Mouse (Mus musculus) gastrocnemius, adult 2 months (tissue): Measurements from ENCODE around the gene Cd2bp2. TPM values are rescaled to one million over a fixed set of nuclear protein-coding genes. Genes with fewer than 3 reads are reported as not detected.
A peak's percentile ranks its signal among the peaks of the same experiment; 100 is the strongest.
"Not testable (repeated sequence)": the region's sequence is repeated elsewhere in the genome, so short reads cannot be mapped to it uniquely, and the experiment has no call there.

Experiments
- DNase-seq: peaks from one replicate; pipeline ENCODE4 v3.0.0; 2022
- H3K27ac ChIP-seq: fragments of 200-600 bp; 2 replicates; pipeline ENCODE4 v1.8.1; 2022; ENCODE audit warnings: mild to moderate bottlenecking
- H3K4me3 ChIP-seq: fragments of 200-600 bp; 2 replicates; pipeline ENCODE4 v1.8.1; 2022; ENCODE audit warnings: mild to moderate bottlenecking, moderate library complexity
- CTCF ChIP-seq: fragments of 200-600 bp; IDR thresholded peaks from 2 replicates; pipeline ENCODE4 v1.8.1; 2022; ENCODE audit warnings: antibody characterized with exemption, mild to moderate bottlenecking, moderate library complexity
- intact Hi-C: fragments of 180-260 bp; cut with DNase I; formaldehyde crosslinking; loops from one replicate; pipeline ENCODE4 v1.15.1; 2025
- total RNA-seq, 2 experiments: library from RNA; stranded (reverse); gene quantifications; 2 replicates each; pipeline ENCODE4 v1.2.3; 2021

Gene Cd2bp2
- total RNA-seq, 2 experiments from 2014 or later = 27.2 to 32.4 TPM

- Histone ChIP-seq H3K27ac (peak overlapping the region; percentile 84), H3K4me3 (peak overlapping the region; percentile 98)
- intact Hi-C loops = loop anchor here (1.0 kb wide), 1 partner anchor 12 kb away; the partner anchor contains the start of genes Mylpf and Tbc1d10b
- DNase-seq = no peak
- TF ChIP-seq CTCF = no peak
These were observed 634 bp upstream of the Cd2bp2 start for GRCm38 (mm10) chr7:127196484-127196883.

DNA sequence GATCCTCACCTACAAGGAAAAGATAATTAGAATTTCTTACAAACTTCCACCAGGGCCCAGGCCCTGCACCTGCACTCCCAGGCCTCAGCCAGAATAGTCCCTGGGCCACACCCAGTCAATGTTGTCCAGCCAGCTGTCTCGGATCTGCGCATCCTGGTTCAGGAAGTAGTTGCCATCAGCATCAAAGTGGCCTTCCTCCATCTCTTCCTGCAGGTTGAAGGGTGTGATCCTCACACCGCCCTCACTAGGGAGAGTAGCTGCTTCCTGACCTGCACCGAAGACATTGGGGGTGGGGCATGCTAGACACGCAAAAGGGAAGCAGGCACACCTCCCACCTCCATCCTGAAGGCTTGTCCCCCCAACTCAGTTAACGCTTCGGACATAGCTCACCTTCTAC, 1.2 kb downstream of the Cd2bp2 start:
- Histone ChIP-seq H3K4me3 (peak overlapping the region; percentile 98), H3K27ac (no peak overlapping the region)
- DNase-seq = no peak
- TF ChIP-seq CTCF = no peak
- intact Hi-C loops = no loop called here

DNA sequence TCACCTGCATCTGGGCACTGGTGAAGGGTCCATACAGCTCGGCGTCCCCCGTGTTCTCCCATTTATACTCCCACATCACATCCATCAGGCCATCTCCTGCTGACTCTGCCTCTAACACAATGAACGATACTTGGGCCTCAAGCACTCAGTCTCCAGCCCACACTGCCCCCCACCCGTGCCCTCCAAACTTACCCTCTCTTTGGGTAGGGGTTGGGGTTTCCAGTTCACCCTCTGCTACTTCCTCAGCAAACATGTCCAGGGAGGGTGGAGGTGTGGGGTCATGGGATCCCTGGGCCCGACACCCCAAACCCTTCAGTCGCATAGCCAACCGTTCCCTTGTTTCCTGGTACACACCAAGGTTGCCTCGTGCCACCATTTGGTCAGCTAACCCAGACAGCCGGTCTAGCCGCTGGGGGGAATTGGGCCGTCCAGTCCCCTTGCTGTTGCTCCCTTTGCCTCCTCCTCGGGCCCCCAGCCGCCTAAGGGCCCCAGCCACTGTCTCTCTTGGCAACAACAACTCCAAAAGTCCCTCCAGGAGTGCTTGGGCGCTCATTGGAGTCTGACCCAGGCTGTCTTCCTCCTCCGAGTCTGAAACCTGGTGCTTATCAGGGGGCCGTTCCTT, 1.7 kb downstream of the Cd2bp2 start:
- H3K4me3 ChIP-seq = no peak overlapping the region
- H3K27ac ChIP-seq = no peak overlapping the region
- intact Hi-C loops = no loop called here
- no peak for DNase-seq
- no peak for TF ChIP-seq CTCF

GRCm38 (mm10) chr7:127192989-127193388, 2.9 kb downstream of the Cd2bp2 start:
- TF ChIP-seq CTCF = no peak
- H3K27ac ChIP-seq = no peak overlapping the region
- intact Hi-C loops = no loop called here
- no peak overlapping the region for H3K4me3 ChIP-seq
- DNase-seq = no peak

- no peak overlapping the region for H3K4me3 ChIP-seq
- no peak for TF ChIP-seq CTCF
- intact Hi-C loops = no loop called here
- no peak overlapping the region for H3K27ac ChIP-seq
- DNase-seq = no peak
These were observed 5.2 kb downstream of the Cd2bp2 start for GRCm38 (mm10) chr7:127190672-127191071.

DNA sequence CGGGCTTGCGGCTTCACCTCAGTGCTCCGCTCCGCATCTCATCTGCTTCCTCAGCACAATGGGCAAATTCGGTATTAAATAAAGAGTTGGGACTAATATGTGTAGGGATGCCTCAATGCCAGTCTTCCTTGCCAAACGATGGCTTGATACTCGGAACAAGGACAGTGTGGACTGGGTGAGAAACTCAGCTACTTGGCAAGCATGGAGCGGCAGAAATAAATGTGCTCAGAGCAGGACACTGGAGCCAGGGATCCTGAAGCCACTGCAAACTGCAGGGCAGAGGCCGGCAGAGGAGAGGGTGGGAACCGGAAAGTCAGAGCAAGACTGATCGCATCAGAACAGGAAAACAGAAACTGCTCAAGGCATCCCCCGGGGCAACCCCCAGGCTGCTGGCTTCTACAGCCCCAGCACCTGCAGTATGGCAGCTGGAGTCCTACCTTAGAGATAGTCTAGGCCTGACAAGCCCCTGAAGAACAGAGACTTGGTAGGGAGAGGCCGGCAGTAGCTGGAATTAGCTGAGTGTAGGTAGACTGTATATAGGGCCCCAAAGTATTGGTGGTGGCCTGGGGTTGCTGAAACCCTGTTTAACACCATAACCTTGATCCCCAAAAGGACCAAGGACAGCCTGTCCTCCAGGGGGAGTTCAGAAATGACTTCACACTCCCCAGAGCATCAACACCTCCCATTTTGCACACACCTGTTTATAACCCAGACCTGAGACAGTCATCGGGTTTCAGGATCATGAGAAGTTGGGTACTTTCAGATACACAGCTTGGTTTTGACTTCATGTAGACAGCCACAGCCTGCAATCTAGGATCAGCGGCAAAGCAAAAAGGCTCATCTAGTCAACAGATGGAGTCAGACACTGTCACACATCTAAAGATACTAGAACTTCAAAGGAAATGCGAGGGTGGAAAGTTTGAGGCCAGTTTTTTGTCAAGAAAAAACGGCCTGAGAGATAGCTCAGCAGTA, 7.3 kb downstream of the Cd2bp2 start:
- Histone ChIP-seq H3K27ac (no peak overlapping the region), H3K4me3 (no peak overlapping the region)
- no peak for DNase-seq
- intact Hi-C loops = no loop called here
- no peak for TF ChIP-seq CTCF

DNA sequence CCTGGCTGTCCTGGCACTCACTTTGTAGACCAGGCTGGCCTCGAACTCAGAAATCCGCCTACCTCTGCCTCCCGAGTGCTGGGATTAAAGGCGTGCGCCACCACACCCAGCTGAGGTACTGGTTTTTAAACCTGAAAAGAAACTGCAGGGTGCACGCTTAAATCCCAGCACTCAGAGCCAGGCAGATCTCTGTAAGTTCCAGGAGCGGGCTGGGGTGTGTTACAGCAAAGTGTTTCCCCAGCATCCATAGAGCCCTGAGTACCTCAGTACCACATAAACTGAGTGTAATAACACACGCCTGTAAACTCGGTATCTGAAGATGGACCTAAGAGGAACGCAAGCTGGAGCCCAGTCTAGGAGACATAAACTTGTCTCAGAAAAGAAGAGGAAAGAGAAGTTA, 8.5 kb downstream of the Cd2bp2 start:
- no peak overlapping the region for H3K4me3 ChIP-seq
- no peak for DNase-seq
- no peak for TF ChIP-seq CTCF
- H3K27ac ChIP-seq = no peak overlapping the region
- intact Hi-C loops = no loop called here

GRCm38 (mm10) chr7:127185601-127186000, 10.2 kb downstream of the Cd2bp2 start:
- Histone ChIP-seq H3K27ac (no peak overlapping the region), H3K4me3 (no peak overlapping the region)
- no peak for DNase-seq
- peak; percentile 53 for TF ChIP-seq CTCF
- intact Hi-C loops = no loop called here

GRCm38 (mm10) chr7:127184720-127185119, 11.1 kb downstream of the Cd2bp2 start:
- no peak overlapping the region for H3K4me3 ChIP-seq
- no peak overlapping the region for H3K27ac ChIP-seq
- TF ChIP-seq CTCF = no peak
- no peak for DNase-seq
- intact Hi-C loops = loop anchor here (5.0 kb wide), 2 partner anchors 42 to 62 kb away; partner anchors contain the start of gene Qprt

GRCm38 (mm10) chr7:127183828-127184227, 12.0 kb downstream of the Cd2bp2 start:
- Histone ChIP-seq H3K4me3 (no peak overlapping the region), H3K27ac (no peak overlapping the region)
- TF ChIP-seq CTCF = peak; percentile 32; the same call in 1 of the 2 replicates
- no peak for DNase-seq
- intact Hi-C loops = loop anchor here (5.0 kb wide), 2 partner anchors 42 to 62 kb away; partner anchors contain the start of gene Qprt

- DNase-seq = no peak
- TF ChIP-seq CTCF = no peak
- Histone ChIP-seq H3K4me3 (no peak overlapping the region), H3K27ac (no peak overlapping the region)
- intact Hi-C loops = loop anchor here (5.0 kb wide), 2 partner anchors 41 to 61 kb away; partner anchors contain the start of gene Qprt
These were observed 12.5 kb downstream of the Cd2bp2 start for GRCm38 (mm10) chr7:127183345-127183744.

DNA sequence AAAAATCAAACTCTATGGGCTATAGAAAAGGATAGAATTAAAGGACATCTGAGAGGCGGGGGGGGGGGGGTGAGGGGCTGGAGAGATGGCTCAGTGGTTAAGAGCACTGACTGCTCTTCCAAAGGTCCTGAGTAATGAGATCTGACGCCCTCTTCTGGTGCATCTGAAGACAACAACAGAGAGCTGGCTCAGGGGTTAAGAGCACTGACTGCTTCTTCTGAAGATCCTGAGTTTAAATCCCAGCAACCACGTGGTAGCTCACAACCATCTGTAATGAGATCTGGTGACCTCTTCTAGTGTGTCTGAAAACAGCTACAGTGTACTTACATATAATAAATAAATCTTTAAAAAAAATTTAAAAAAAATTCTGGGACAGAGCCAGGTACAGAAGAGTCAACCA, 14.1 kb downstream of the Cd2bp2 start:
- not testable (repeated sequence) for H3K27ac ChIP-seq, H3K4me3 ChIP-seq, DNase-seq
- intact Hi-C loops = loop anchor here (5.0 kb wide), 2 partner anchors 39 to 59 kb away; partner anchors contain the start of gene Qprt

DNA sequence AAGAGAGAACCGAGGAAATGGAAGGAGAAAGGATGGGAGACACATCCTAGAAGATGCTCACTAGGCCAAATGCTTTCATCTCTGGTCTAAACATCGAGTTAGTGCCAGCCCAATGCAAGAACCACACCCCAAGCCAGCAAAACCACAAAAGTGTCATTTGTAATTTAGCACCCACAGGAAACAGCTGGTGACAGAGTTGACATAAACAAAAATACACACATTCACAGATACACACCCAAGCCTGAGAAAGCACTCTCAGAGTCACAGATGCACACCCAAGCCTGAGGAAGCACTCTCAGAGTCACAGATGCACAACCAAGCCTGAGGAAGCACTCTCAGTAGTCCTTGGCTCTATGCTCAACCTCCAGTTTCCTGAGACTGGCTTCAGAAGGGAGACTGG, 15.1 kb downstream of the Cd2bp2 start:
- TF ChIP-seq CTCF = no peak

More for the DNA sequence above, 15.1 kb downstream of the Cd2bp2 start:
- intact Hi-C loops = loop anchor here (5.0 kb wide), 2 partner anchors 38 to 58 kb away; partner anchors contain the start of gene Qprt
- H3K4me3 ChIP-seq = no peak overlapping the region
- H3K27ac ChIP-seq = no peak overlapping the region
- no peak for DNase-seq
